Mouse (Mus musculus): Measurements from ENCODE around the gene Ffar3. TPM values are rescaled to one million over a fixed set of nuclear protein-coding genes. Genes with fewer than 3 reads are reported as not detected.
"Not testable (repeated sequence)": the region's sequence is repeated elsewhere in the genome, so short reads cannot be mapped to it uniquely, and the experiment has no call there.

Ffar3 gene
- polyA plus RNA-seq, 1 experiment: not detected

DNA sequence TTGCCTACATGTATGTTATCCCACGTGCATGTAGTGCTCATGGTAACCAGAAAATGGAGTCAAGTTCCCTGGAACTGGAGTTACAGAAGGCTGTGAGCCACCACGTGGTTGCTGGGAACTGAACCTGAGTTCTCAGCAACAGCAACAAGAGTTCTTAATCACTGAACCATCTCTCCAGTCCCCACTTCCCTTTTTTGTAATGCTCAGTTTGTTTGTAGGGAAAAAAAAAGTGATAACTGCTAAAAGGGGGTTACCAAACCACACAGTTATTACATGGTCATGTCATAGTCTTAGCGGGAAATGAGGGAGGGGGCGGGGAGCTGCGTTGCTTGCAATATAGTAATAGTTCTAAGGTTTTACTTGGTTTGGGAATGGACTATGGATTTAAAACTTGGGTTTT, 13.9 kb downstream of the Ffar3 start:
- TF ChIP-seq POLR2A (IDR thresholded peaks at IDR 0.05; ENCODE audit: borderline replicate concordance, extremely low read depth, insufficient read depth, insufficient read length, poor library complexity, severe bottlenecking) (no peak), CTCF (IDR thresholded peaks at IDR 0.05; ENCODE audit: borderline replicate concordance, extremely low read depth, insufficient read depth, insufficient read length) (no peak)
- no peak for DNase-seq (ENCODE audit: low read depth)

DNA sequence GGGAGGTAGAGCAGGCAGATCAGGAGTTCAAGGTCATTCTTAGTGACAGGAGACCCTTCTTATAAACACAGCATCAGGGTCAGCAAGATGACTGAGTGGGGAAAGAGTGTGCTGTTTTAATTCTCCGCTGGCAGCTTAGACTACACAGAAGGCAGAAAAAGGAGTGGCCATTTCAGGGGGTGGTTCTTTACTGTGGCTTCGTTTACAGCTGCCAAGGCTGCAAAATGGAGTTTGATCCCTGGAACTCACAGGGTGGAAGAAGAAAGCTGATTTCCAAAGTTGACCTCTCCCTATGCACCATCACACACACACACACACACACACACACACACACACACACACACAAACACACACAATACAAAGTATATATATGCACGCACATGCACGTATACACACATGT, 14.6 kb downstream of the Ffar3 start:
- DNase-seq (ENCODE audit: low read depth): no peak

GRCm38 (mm10) chr7:30840306-30840705, 15.7 kb downstream of the Ffar3 start:
- TF ChIP-seq CTCF (IDR thresholded peaks at IDR 0.05; ENCODE audit: borderline replicate concordance, extremely low read depth, insufficient read depth, insufficient read length) (no peak), POLR2A (IDR thresholded peaks at IDR 0.05; ENCODE audit: borderline replicate concordance, extremely low read depth, insufficient read depth, insufficient read length, poor library complexity, severe bottlenecking) (no peak)
- peak; percentile 13 for DNase-seq (ENCODE audit: low read depth)

More for the DNA sequence above, 14.6 kb downstream of the Ffar3 start:
- TF ChIP-seq CTCF (IDR thresholded peaks at IDR 0.05; ENCODE audit: borderline replicate concordance, extremely low read depth, insufficient read depth, insufficient read length) (no peak), POLR2A (IDR thresholded peaks at IDR 0.05; ENCODE audit: borderline replicate concordance, extremely low read depth, insufficient read depth, insufficient read length, poor library complexity, severe bottlenecking) (no peak)

DNA sequence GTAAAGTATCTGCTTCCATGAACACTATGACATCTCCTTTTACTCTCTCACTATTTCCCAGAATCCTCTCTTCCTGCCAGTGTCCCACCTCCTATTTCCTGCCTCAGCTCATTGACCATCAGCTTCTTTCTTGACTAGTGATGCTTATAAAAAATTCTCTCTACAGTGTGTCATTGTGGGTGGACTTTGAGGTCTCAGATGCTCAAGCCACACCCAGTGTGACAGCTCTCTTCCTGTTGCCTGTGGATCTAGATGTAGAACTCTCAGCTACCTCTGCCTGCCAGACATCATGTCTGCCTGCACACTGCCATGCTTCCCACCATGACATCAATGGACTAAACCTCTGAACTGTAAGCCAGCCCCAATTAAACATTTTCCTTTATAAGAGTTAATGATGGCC, 18.7 kb downstream of the Ffar3 start:
- no peak for DNase-seq (ENCODE audit: low read depth)
- TF ChIP-seq POLR2A (IDR thresholded peaks at IDR 0.05; ENCODE audit: borderline replicate concordance, extremely low read depth, insufficient read depth, insufficient read length, poor library complexity, severe bottlenecking) (no peak), CTCF (IDR thresholded peaks at IDR 0.05; ENCODE audit: borderline replicate concordance, extremely low read depth, insufficient read depth, insufficient read length) (no peak)

DNA sequence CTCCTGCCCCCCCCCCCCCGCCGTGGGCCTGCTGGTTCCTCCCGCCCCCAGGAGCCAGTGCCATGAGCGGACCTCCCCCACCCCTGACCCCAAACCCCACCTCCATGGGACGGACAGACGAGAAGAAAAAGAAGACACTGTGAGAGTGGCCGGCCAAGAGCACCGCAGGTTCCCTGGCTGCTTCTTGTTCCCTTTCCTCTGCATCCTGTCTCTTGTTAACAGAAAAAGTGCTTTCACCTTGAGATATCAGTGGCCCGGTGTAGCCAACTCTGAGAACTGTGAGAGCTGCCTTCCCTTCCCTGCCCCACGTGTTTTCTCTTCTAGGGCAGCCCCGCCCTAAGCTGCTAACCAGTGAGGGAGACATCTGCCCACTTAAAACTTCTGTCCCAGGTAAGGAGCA, 23.3 kb downstream of the Ffar3 start:
- DNase-seq (ENCODE audit: low read depth): not testable (repeated sequence)

DNA sequence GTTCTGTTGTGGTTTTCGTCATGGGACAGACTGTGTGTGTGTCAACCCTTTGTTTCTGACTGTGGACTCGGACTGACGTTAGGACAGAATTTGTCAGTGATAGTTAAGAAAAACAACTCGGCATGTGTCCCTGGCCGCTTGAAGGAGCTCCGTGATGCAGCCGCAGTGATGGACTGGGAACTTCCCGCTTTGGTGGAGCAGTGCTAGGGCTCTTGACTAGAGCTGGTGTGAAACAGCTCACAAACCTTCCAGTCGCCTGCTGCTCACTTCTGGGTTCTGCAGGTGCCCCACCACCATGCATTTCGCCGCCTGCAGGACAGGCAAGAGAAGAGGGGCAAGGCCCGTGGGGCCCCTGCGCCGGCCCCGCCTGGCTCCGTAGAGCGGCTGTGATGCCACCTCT, 23.7 kb downstream of the Ffar3 start:
- no peak for DNase-seq (ENCODE audit: low read depth)
- TF ChIP-seq CTCF (IDR thresholded peaks at IDR 0.05; ENCODE audit: borderline replicate concordance, extremely low read depth, insufficient read depth, insufficient read length) (no peak), POLR2A (IDR thresholded peaks at IDR 0.05; ENCODE audit: borderline replicate concordance, extremely low read depth, insufficient read depth, insufficient read length, poor library complexity, severe bottlenecking) (no peak)

GRCm38 (mm10) chr7:30829428-30829827, 26.6 kb downstream of the Ffar3 start:
- TF ChIP-seq POLR2A (IDR thresholded peaks at IDR 0.05; ENCODE audit: borderline replicate concordance, extremely low read depth, insufficient read depth, insufficient read length, poor library complexity, severe bottlenecking) (no peak), CTCF (IDR thresholded peaks at IDR 0.05; ENCODE audit: borderline replicate concordance, extremely low read depth, insufficient read depth, insufficient read length) (no peak)
- no peak for DNase-seq (ENCODE audit: low read depth)

GRCm38 (mm10) chr7:30828871-30829270, 27.1 kb downstream of the Ffar3 start:
- not testable (repeated sequence) for DNase-seq (ENCODE audit: low read depth)

DNA sequence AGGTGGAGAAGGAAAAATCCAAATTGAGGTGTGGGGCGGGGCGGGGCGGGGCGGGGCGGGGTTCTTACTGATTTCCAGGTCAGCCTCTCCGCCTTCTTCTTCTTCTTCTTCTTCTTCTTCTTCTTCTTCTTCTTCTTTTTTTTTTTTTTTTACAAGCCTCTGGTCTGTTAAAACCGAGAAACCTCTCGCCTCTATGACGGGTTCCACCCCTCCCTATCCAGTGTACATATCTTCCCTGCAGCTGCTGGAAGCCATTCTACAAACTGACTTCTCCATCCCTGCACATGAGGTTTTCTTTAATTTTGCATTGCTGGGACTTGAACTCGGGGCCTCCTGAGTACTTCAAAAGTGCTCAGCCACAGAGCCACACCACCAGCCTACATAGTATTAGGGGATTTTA, 29.3 kb downstream of the Ffar3 start:
- TF ChIP-seq POLR2A (IDR thresholded peaks at IDR 0.05; ENCODE audit: borderline replicate concordance, extremely low read depth, insufficient read depth, insufficient read length, poor library complexity, severe bottlenecking): no peak
- TF ChIP-seq CTCF (IDR thresholded peaks at IDR 0.05; ENCODE audit: borderline replicate concordance, extremely low read depth, insufficient read depth, insufficient read length): no peak
- DNase-seq (ENCODE audit: low read depth): no peak

DNA sequence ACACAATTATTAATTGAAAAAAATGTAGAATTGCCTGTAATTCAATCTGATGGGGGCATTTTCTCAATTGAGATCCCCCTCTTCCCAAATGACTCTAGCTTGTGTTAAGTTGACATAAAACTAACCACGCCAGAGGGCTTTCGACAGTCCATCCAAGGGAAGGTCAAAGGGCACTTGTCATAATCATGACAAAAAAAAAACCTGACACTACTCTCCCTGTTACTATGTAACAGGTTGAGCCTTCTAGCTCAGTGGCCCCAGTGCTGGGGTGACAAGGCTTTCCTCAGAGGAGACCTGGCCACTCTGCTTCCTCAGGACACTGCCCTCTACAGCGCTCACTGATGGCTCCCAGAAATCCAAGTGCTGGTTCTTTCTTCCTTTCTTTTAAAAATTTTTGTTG, 31.7 kb downstream of the Ffar3 start:
- no peak for TF ChIP-seq POLR2A (IDR thresholded peaks at IDR 0.05; ENCODE audit: borderline replicate concordance, extremely low read depth, insufficient read depth, insufficient read length, poor library complexity, severe bottlenecking)
- TF ChIP-seq CTCF (IDR thresholded peaks at IDR 0.05; ENCODE audit: borderline replicate concordance, extremely low read depth, insufficient read depth, insufficient read length): no peak
- no peak for DNase-seq (ENCODE audit: low read depth)

- TF ChIP-seq POLR2A (IDR thresholded peaks at IDR 0.05; ENCODE audit: borderline replicate concordance, extremely low read depth, insufficient read depth, insufficient read length, poor library complexity, severe bottlenecking): no peak
- DNase-seq (ENCODE audit: low read depth): no peak
Observed at GRCm38 (mm10) chr7:30823675-30824074, 32.3 kb downstream of the Ffar3 start, which contains the start of gene Ffar2. Gene Ffar2, minus strand, starts transcription at chr7:30823775.

DNA sequence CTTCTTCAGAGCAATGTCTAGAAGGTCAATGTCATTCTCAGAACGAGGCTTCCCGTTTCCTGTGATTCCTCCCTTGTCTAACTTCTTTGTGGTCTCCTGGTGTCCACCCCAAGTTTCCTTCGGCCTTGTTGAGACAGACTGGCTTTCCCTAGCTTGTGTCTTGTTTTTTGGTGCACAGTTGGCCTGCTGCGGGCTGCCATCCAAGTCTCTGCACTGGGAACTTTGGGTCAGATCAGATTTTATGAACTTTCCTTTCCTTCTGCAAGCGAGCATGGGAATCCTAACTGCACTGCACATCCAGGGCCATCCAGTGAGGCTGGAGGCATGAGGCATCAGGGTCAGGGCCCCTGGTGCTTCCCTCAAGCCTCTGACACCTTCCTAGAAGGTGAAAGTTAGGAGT, 34.4 kb downstream of the Ffar3 start:
- no peak for DNase-seq (ENCODE audit: low read depth)
- no peak for TF ChIP-seq CTCF (IDR thresholded peaks at IDR 0.05; ENCODE audit: borderline replicate concordance, extremely low read depth, insufficient read depth, insufficient read length)
- no peak for TF ChIP-seq POLR2A (IDR thresholded peaks at IDR 0.05; ENCODE audit: borderline replicate concordance, extremely low read depth, insufficient read depth, insufficient read length, poor library complexity, severe bottlenecking)

DNA sequence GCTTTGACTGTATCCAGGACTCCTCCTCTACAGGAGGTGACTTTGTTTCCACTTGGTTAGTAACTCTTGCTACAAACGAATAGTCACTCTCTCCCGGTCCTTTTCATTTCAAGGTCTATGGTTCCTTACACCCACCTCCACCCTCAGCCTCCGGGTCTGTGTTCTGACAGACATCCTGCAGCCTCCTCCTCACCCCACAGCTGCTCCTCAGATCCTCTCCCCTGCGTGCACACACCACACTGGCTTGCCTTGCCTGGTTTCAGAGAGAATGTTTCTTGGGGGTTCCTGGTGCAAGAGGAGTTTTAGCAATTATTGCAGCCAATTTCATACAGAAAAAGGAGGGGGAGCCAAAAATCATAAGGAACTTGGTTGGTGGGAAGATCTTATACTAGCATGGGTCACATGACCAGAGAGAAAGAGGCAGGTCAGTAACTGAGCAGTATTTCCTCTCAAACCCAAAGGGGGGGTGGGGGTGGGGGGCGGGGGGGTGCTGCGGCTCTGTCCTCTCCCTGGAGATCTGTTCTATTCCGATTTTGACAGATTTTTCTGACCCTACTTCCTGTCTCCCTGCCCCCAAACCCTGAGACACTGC, 35.0 kb downstream of the Ffar3 start:
- DNase-seq (ENCODE audit: low read depth): no peak

More for the DNA sequence above, 35.0 kb downstream of the Ffar3 start:
- TF ChIP-seq CTCF (IDR thresholded peaks at IDR 0.05; ENCODE audit: borderline replicate concordance, extremely low read depth, insufficient read depth, insufficient read length) (no peak), POLR2A (IDR thresholded peaks at IDR 0.05; ENCODE audit: borderline replicate concordance, extremely low read depth, insufficient read depth, insufficient read length, poor library complexity, severe bottlenecking) (no peak)

All from brain, embryonic 14.5 days (tissue).